10 mouse cellular contexts compared by ENCODE assay signal in the genomic region with DNA sequence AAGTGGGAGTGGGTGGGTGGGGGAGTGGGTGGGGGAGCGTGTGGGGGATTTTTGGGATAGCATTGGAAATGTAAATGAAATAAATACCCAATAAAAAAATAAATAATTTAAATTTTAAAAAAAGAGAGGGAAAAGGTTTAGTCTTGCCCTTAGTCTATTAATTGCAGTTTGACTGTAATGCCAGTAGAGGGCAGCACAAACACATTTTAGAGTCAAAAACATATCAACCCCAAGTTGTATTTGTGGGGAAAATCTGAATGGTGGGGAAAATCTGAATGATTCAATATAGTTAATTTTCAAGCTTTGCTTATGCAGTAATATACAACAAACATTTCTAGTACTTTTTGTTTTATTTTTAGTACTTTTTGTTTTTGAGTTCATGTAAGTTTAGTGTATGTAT. TPM values are rescaled to one million over a fixed set of nuclear protein-coding genes. Genes with fewer than 3 reads are reported as not detected.
DNase-seq lines count a peak whose midpoint lies in the region; ATAC-seq and TF ChIP-seq lines count a peak whose summit lies in the region.
"Had no signal": no experiment of that assay in that cellular context is flagged by ENCODE, and none has a peak within 500 bp of the region (broad histone marks: within the 10 kb centered on the region; RNA-seq: fewer than 3 reads in every experiment).

No protein-coding gene starts in this region.

- 0 out of 2 replicates have a peak, but pooled peaks have one; percentile 12 for TF ChIP-seq CTCF in cerebellum, adult 2 months (IDR thresholded peaks at IDR 0.05; ENCODE audit: borderline replicate concordance, insufficient read depth, low read depth, low read length)

- TF ChIP-seq POLR2A in cerebellum, adult 2 months (IDR thresholded peaks at IDR 0.05; ENCODE audit: borderline replicate concordance, insufficient read depth, low read length), result no peak

- no peak overlapping the region for H3K27ac ChIP-seq in cerebellum, adult 2 months (ENCODE audit: insufficient read depth, low read length)
- H3K27ac ChIP-seq: liver, embryonic 13.5 days had no signal

- no peaks in the 10 kb centered on the region for H3K27me3 ChIP-seq in cerebellum, adult 2 months (ENCODE audit: control insufficient read depth, insufficient read depth, low read length)

- WGBS in cerebellum, adult 2 months, result 5% methylated on average over 1 of the region's 1 CpGs

- DNase-seq in cerebellum, adult 2 months, result peak in 1 of 2 experiments; percentile 29
- peak; percentile 8 to 19 for DNase-seq in kidney, postnatal 36 days
- no peak for DNase-seq in kidney, adult 11 months
- peak; percentile 33 to 46 for DNase-seq in B cell, adult 2 months
- DNase-seq in embryo, embryonic 9.5 days (ENCODE audit: extremely low spot score), result peak; percentile 20
- DNase-seq in right cerebral cortex, postnatal 14 days, result no peak
- no peak for DNase-seq in layer of hippocampus, adult 11-12 months (ENCODE audit: low spot score)
- DNase-seq: liver, embryonic 13.5 days had no signal

- no peaks in the 10 kb centered on the region for H3K4me1 ChIP-seq in cerebellum, adult 2 months (ENCODE audit: control insufficient read depth, insufficient read depth, low read length)

- ATAC-seq in cerebellum, adult (ENCODE audit: insufficient number of reproducible peaks, low FRiP score, low TSS enrichment), result no peak
- ATAC-seq: intestine, embryonic 16.5 days had no signal

- H3K4me3 ChIP-seq in cerebellum, adult 2 months (replicated peaks; ENCODE audit: insufficient read depth, low read depth, low read length), result no peak overlapping the region
- H3K4me3 ChIP-seq: liver, embryonic 13.5 days had no signal

RNA-seq across cellular contexts. Expression of gene Spdya, which starts 3.3 kb away (rescaled TPM):
- 1.5 and 1.8 TPM in 2 replicates for polyA plus RNA-seq in cerebellum, adult 2 months (2012; rRNA removed)

RNA-seq across cellular contexts. Expression of gene Ndc80, which starts 21.9 kb away (rescaled TPM):
- 0.19 TPM in 1 of 2 replicates, not detected in the other for polyA plus RNA-seq in cerebellum, adult 2 months (2012; rRNA removed)

Comparison
In these comparisons a context has a peak if more than half of its experiments do, and no peak if none do; other contexts are left out.
1. DNase-seq: peak in kidney, postnatal 36 days (2 of 2), B cell, adult 2 months (2 of 2) and embryo, embryonic 9.5 days (single experiment); none in kidney, adult 11 months (single experiment), right cerebral cortex, postnatal 14 days (single experiment) and layer of hippocampus, adult 11-12 months (single experiment).